Mouse (Mus musculus) right cerebral cortex, postnatal 14 days (tissue): ENCODE measurements around the gene Copb1.
A peak's percentile ranks its signal among the peaks of the same experiment; 100 is the strongest.
"Not testable (repeated sequence)": the region's sequence is repeated elsewhere in the genome, so short reads cannot be mapped to it uniquely, and the experiment has no call there.

Experiments
- DNase-seq: peaks from one replicate; pipeline ENCODE4 v3.0.0; 2022

Copb1 gene

GRCm38 (mm10) chr7:114214385-114214784 is 40.1 kb downstream of the Copb1 start:
- DNase-seq, result no peak

- DNase-seq, result no peak
These were observed 41.0 kb downstream of the Copb1 start for GRCm38 (mm10) chr7:114213537-114213936.

DNA sequence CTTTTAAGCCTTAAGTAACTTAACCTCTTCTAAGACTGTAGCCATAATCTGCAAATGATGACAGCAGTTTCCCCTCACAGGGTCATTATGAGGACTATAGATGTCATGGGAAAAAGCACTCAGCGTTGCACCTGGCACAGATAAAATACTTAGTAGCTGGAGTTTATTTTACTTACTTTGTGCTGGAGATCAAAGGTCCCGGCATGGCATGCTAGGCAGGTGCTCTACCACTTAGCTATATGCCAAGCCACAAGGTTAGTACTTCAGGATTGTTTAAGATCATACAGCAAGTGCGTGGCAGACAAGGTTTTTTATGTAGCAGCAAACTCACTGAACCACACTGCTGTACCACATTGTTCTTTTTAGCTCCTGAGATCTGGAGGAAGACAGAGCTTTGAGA is 43.9 kb downstream of the Copb1 start:
- DNase-seq, result no peak

- DNase-seq, result no peak
These were observed 44.7 kb downstream of the Copb1 start for GRCm38 (mm10) chr7:114209841-114210240.

DNA sequence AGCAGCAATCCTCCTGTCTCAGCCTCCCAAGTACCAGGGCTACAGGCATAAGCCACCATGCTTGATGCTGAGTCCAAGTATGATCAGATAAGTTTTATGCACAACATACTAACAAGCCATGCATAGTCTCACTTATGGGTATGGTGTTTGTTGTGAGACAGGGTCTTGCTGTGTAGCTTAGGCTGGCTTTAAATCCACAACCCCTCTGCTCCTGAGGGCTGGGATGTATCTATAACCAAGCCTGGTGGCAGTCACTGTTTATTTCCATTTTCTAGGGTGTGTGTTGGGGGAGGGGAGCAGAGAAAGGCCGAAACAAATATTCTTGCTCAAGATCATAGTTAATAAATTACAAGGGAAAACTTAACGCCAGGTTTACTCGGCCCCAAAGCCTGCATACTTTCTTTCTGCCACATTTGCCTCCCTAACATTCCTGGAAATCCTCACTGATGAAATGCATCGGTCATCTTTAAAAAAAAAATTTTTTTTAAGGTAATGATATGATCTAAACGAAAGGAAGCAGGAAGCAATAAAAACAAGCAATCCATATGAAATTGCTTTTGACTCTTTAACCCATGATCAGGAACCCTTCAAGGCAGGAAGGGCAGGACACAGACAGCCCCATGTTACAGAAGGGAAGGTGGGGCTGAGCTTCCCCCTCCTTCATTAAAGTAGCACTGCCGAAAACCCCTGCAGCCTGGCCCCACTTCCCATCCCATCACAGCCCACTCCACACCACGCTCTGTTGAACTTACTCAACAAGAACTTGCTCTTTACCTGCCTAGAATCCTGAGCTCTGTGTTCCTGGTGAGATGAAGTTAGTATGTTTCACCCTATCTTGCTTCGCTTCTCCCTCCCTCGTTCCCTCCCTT is 50.8 kb downstream of the Copb1 start:
- DNase-seq, result no peak

GRCm38 (mm10) chr7:114202972-114203404 is 51.5 kb downstream of the Copb1 start:
- no peak for DNase-seq

GRCm38 (mm10) chr7:114200651-114201050 is 53.9 kb downstream of the Copb1 start:
- no peak for DNase-seq

DNA sequence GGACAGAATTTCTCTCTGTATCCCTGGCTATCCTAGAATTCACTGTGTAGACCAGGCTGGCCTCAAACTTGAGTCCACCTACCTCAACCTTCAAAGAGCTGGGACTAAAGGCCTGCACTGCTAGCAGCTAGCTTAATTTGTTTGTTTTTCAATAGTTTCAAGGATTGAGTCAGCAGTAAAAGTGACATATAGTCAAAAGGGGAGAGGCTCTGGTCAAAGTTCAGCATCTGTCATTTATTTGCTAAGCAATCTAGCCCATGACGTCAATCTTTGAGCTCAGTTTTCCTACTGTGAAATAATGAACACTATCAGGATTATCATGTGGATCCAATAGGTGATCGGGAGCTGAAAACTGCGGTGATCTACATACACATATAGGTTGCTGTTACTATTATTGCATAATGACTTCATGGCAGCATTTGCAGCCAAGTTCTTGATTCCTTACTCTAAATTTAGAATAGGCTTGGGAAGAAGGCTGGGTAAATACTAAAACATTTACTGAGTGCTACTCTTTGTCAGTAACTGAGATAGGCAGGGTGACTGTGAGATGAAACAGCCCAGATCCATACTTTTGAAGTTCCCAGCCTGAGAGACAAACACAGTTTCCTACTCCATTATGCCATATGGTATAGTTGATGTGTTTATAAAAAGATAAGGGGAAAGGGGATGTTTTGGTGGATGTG is 54.9 kb downstream of the Copb1 start:
- no peak for DNase-seq

GRCm38 (mm10) chr7:114198252-114198651 is 56.3 kb downstream of the Copb1 start:
- no peak for DNase-seq

- not testable (repeated sequence) for DNase-seq
These were observed 57.9 kb downstream of the Copb1 start for GRCm38 (mm10) chr7:114196588-114196987.

DNA sequence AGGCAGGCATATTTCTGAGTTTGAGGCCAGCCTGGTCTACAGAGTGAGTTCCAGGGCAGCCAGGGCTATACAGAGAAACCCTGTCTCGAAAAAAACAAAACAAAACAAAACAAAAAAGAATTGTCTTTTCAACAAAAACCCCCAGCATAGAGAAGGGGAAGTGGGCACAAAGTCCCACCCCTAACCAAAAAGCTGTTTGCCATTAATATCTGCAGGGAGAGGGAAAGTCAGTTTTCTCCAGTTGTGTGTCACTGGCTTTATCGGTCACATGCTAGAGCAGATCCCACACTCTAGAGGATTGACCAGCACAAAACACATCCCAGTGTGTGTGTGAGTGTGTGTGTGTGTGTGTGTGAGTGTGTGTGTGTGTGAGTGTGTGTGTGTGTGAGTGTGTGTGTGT is 59.7 kb downstream of the Copb1 start:
- not testable (repeated sequence) for DNase-seq

DNA sequence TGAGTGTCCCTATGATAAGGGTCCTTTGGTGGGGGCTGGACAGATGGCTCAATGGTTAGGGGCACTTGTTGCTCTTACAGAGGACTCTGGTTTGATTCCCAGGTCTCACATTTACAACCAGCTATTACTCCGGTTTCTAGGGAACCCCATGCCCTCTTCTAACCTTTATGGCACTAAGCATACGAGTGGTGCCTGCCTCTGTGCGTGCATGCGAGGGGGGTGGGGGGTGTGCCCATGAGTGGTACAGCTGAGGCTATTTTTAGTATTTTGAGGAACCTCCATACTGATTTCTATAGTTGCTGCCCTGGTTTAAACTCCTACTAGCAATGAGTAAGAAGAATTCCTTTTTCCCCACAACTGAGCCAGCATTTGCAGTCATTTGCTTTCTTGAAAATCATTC is 60.3 kb downstream of the Copb1 start:
- no peak for DNase-seq

DNA sequence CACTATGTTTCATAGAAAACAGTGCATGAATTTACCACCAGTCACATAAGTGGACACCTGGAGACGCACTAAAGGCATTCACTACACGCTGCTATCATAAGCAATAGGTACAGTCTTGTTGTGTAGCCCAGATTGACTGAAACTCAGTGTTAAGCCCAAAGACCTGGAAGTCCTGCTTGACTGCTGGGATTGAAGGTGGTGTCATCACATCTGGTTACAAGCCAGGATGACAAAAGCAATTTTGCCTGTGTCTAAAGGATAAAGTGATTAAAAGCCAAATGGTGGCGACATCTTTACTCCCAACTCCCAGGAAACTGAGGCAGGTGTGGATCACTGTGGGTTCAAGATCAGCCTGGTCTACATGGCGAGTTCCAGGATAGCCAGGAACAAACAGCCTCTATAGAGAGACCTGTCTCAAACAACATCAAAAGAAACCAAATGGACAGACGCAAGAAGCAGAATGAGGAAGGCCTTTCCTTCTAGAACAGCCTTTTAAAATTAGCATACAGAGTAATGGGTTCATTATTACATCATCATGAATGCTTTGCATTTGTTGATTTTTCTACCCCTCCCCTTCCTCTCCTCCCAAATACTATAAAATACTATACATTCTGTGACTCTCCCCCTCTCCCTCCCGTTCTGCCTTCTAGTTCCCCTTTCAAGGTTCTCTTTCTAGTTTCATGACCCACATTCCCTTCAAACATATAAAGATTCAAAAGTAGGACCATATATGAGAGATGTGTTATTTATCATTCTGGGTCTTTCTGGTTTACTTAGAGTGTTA is 61.0 kb downstream of the Copb1 start:
- DNase-seq, result no peak

DNA sequence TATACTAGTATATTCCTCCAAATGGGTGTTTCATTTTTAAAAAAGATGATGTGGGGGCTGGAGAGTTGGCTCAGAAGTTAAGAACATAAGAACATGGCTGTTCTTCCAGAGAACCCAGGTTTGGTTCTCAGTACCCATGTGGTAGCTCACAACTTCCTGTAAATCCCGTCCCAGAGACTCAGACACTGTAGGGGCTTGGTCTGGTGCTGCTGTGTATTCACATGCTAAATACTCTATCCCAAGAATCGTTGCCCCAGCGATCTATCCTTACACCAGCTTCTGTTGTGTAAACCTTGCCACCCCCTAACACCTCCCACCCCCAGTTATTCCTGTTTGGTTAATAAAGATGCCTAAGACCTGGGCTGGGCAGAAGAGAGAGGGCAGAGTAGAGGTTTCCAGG is 61.9 kb downstream of the Copb1 start:
- no peak for DNase-seq

GRCm38 (mm10) chr7:114183416-114183815 is 71.1 kb downstream of the Copb1 start:
- no peak for DNase-seq

DNA sequence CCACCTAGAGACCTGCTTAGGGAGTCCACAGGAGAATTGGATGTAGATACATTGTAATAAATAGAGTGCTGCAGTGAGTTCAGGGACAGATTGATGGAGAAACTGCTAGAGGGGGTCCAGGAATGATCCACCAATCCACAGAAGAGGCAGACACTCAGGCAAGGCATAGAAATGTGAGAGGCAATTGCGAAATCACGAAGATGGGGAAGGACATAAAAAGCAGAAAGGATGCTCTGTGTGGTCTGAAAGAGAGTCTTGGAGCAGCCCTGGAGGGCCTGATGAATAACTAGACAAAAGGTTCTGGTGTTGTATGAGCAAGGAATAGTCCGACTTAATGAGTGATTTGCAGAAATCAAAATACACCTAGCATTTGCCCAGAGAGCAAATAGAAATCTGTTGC is 71.8 kb downstream of the Copb1 start:
- DNase-seq, result no peak

- peak; percentile 88 for DNase-seq
These were observed 73.1 kb downstream of the Copb1 start for GRCm38 (mm10) chr7:114181391-114181790.

GRCm38 (mm10) chr7:114176588-114176987 is 77.9 kb downstream of the Copb1 start:
- no peak for DNase-seq

- no peak for DNase-seq
These were observed 83.0 kb downstream of the Copb1 start for GRCm38 (mm10) chr7:114171354-114172097.

- no peak for DNase-seq
These were observed 84.5 kb downstream of the Copb1 start for GRCm38 (mm10) chr7:114169996-114170395.

- DNase-seq, result no peak
These were observed 85.1 kb downstream of the Copb1 start for GRCm38 (mm10) chr7:114169381-114169780.
